Mouse (Mus musculus) heart, adult 2 months (tissue): ENCODE data around the gene Runx1.

ENCODE experiments used
- CTCF ChIP-seq: fragments of 200-600 bp; IDR thresholded peaks from 2 replicates; pipeline ENCODE4 v1.8.1; 2022; ENCODE audit warnings: antibody characterized with exemption, mild to moderate bottlenecking, moderate library complexity
- EP300 ChIP-seq: fragments of 200-500 bp; IDR thresholded peaks from 2 replicates; pipeline ENCODE4 v1.6.1; 2011; ENCODE audit warnings: low read depth, low read length, control low read depth; ENCODE audit not compliant: insufficient read depth
- POLR2A ChIP-seq: fragments of 200-500 bp; IDR thresholded peaks from 2 replicates; pipeline ENCODE4 v1.6.1; 2011; ENCODE audit warnings: mild to moderate bottlenecking, low read depth, low read length, control low read depth; ENCODE audit not compliant: insufficient read depth

DNA sequence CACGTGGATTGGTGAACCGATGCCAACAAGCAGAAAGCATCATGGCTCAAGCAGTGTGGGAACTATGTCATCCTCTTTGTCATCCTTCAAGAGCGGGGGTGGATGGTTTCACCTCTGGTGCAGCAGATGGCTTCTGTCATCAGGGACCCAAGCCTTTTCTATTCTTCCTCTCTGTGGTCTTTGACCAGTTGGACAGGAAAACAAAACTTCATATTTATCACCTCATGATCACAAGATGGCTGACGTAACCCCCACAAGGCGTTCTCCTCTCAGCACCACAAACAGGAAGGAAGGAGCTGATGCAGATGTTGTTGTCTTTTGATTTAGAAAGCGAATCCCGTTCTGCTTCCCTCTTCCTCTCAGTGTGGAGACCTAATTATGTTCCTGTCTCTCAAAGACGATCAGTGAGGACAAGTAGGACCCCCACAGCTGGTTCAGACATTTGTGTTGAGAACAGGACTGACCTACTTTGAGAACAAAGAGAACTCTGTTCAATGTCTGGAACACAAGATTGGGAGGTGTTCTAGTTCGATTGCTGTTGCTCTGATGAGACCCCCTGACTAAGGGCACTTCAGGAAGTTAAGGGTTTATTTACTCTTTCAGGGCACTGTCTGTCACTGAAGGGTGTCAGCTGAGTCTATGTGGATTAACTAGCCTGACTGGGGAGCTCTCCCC, 41.4 kb upstream of the Runx1 start:
- no peak for TF ChIP-seq CTCF
- no peak for TF ChIP-seq EP300
- no peak for TF ChIP-seq POLR2A
